Mouse (Mus musculus) kidney, embryonic 16.5 days (tissue): ENCODE measurements around the gene Ece1. TPM values are rescaled to one million over a fixed set of nuclear protein-coding genes. Genes with fewer than 3 reads are reported as not detected.
A peak's percentile ranks its signal among the peaks of the same experiment; 100 is the strongest.

Source experiments
- ATAC-seq: fragments of 200-750 bp; cut with Nextera tagmentation; 2 replicates; pipeline ENCODE4 v1.8.0; 2017; ENCODE audit warnings: moderate TSS enrichment; ENCODE audit not compliant: low FRiP score, low TSS enrichment
- H3K27ac ChIP-seq: fragments of 300-500 bp; sonication (generic); 2 replicates; pipeline ENCODE4 v1.5.1; 2014; ENCODE audit warnings: low read length
- H3K27me3 ChIP-seq: fragments of 300-500 bp; sonication (generic); 2 replicates; pipeline ENCODE4 v1.6.1; 2014; ENCODE audit warnings: low read length, control low read depth, mixed read lengths; ENCODE audit not compliant: insufficient read depth
- H3K36me3 ChIP-seq: fragments of 300-500 bp; sonication (generic); 2 replicates; pipeline ENCODE4 v1.6.1; 2014; ENCODE audit warnings: low read length, control low read depth, mixed read lengths; ENCODE audit not compliant: insufficient read depth
- H3K4me1 ChIP-seq: fragments of 300-500 bp; sonication (generic); 2 replicates; pipeline ENCODE4 v1.6.1; 2014; ENCODE audit warnings: low read length, control low read depth, mixed read lengths; ENCODE audit not compliant: insufficient read depth
- H3K4me2 ChIP-seq: fragments of 300-500 bp; sonication (generic); replicated peaks from 2 replicates; pipeline ENCODE4 v1.6.1; 2014; ENCODE audit warnings: low read depth, low read length
- H3K4me3 ChIP-seq: fragments of 300-500 bp; sonication (generic); 2 replicates; pipeline ENCODE4 v1.5.1; 2014; ENCODE audit warnings: mild to moderate bottlenecking, low read length
- H3K9ac ChIP-seq: fragments of 300-500 bp; sonication (generic); replicated peaks from 2 replicates; pipeline ENCODE4 v1.6.1; 2014; ENCODE audit warnings: low read length
- H3K9me3 ChIP-seq: fragments of 300-500 bp; sonication (generic); 2 replicates; pipeline ENCODE4 v1.6.1; 2016; ENCODE audit warnings: low read length, control low read depth
- WGBS: fragments of 180-500 bp; shearing (Covaris S2); extraction: QIAGEN DNeasy Blood & Tissue Kit; methylation state at CpG from one replicate; pipeline ENCODE4 v1.1.7; 2014; 5-methylcytosine and 5-hydroxymethylcytosine counted together
- polyA plus RNA-seq: library from polyadenylated mRNA; unstranded; fragments of >200 nt; fragmentation: Nextera tagmentation; extraction: Ambion mirVana; gene quantifications from 2 replicates; pipeline ENCODE4 v1.2.1, GENCODE M21; 2015

Gene Ece1
- polyA plus RNA-seq, 1 experiment from 2014 or later = 55.5 TPM

- H3K4me1 ChIP-seq = 0 out of 2 replicates have a peak, but pooled peaks cover 2% of the 10 kb centered on the region
These were observed 11.9 kb upstream of the Ece1 start for GRCm38 (mm10) chr4:137850161-137850560.

GRCm38 (mm10) chr4:137851484-137851883 lies 10.6 kb upstream of the Ece1 start:
- Histone ChIP-seq H3K4me1 (peaks cover 7% of the 10 kb centered on the region; the same call in 1 of the 2 replicates), H3K27me3 (no peaks in the 10 kb centered on the region), H3K36me3 (no peaks in the 10 kb centered on the region), H3K4me3 (no peak overlapping the region), H3K9me3 (no peaks in the 10 kb centered on the region), H3K4me2 (no peak overlapping the region), H3K27ac (no peak overlapping the region), H3K9ac (no peak overlapping the region)
- ATAC-seq = no peak
- WGBS = 47% methylated on average over 2 of the region's 2 CpGs

More at GRCm38 (mm10) chr4:137850161-137850560, 11.9 kb upstream of the Ece1 start:
- Histone ChIP-seq H3K27ac (no peak overlapping the region), H3K4me2 (no peak overlapping the region), H3K27me3 (no peaks in the 10 kb centered on the region), H3K9me3 (no peaks in the 10 kb centered on the region), H3K9ac (no peak overlapping the region), H3K36me3 (no peaks in the 10 kb centered on the region), H3K4me3 (no peak overlapping the region)
- ATAC-seq = no peak
- 90% methylated on average over 6 of the region's 6 CpGs for WGBS

- ATAC-seq = no peak
- Histone ChIP-seq H3K36me3 (no peaks in the 10 kb centered on the region), H3K9ac (no peak overlapping the region), H3K4me1 (peaks cover 7% of the 10 kb centered on the region; the same call in 1 of the 2 replicates), H3K27ac (no peak overlapping the region), H3K4me2 (no peak overlapping the region), H3K27me3 (no peaks in the 10 kb centered on the region), H3K9me3 (no peaks in the 10 kb centered on the region), H3K4me3 (no peak overlapping the region)
- 81% methylated on average over 6 of the region's 6 CpGs for WGBS
These were observed 8.2 kb upstream of the Ece1 start for GRCm38 (mm10) chr4:137853822-137854221.

GRCm38 (mm10) chr4:137855741-137856341 lies 6.2 kb upstream of the Ece1 start:
- H3K27me3 ChIP-seq = no peaks in the 10 kb centered on the region
- H3K9ac ChIP-seq = no peak overlapping the region
- 49% methylated on average over 9 of the region's 9 CpGs for WGBS
- no peak overlapping the region for H3K27ac ChIP-seq
- ATAC-seq = no peak
- H3K4me1 ChIP-seq = peaks cover 8% of the 10 kb centered on the region; the same call in 1 of the 2 replicates
- no peaks in the 10 kb centered on the region for H3K9me3 ChIP-seq
- no peak overlapping the region for H3K4me2 ChIP-seq
- no peaks in the 10 kb centered on the region for H3K36me3 ChIP-seq
- no peak overlapping the region for H3K4me3 ChIP-seq

- H3K4me3 ChIP-seq = no peak overlapping the region
- no peak for ATAC-seq
- WGBS = 30% methylated on average over 7 of the region's 7 CpGs
- no peaks in the 10 kb centered on the region for H3K36me3 ChIP-seq
- no peak overlapping the region for H3K27ac ChIP-seq
- no peaks in the 10 kb centered on the region for H3K27me3 ChIP-seq
- H3K4me1 ChIP-seq = peaks cover 15% of the 10 kb centered on the region; the same call in 1 of the 2 replicates
- H3K9me3 ChIP-seq = no peaks in the 10 kb centered on the region
- H3K4me2 ChIP-seq = no peak overlapping the region
- H3K9ac ChIP-seq = no peak overlapping the region
These were observed 4.9 kb upstream of the Ece1 start for GRCm38 (mm10) chr4:137857116-137857515.

- H3K4me1 ChIP-seq = peaks cover 22% of the 10 kb centered on the region
- H3K9ac ChIP-seq = no peak overlapping the region
- no peak overlapping the region for H3K4me3 ChIP-seq
- no peak overlapping the region for H3K27ac ChIP-seq
- no peak overlapping the region for H3K4me2 ChIP-seq
- H3K9me3 ChIP-seq = no peaks in the 10 kb centered on the region
- 62% methylated on average over 2 of the region's 2 CpGs for WGBS
- H3K36me3 ChIP-seq = no peaks in the 10 kb centered on the region
- no peaks in the 10 kb centered on the region for H3K27me3 ChIP-seq
- ATAC-seq = no peak
These were observed 3.7 kb upstream of the Ece1 start for GRCm38 (mm10) chr4:137858371-137858770.

GRCm38 (mm10) chr4:137861461-137862011 lies 501 bp upstream of the Ece1 start:
- ATAC-seq = peak; percentile 65
- Histone ChIP-seq H3K4me1 (peaks cover 41% of the 10 kb centered on the region), H3K27ac (peak overlapping the region; percentile 51), H3K4me2 (peak overlapping the region; percentile 80), H3K4me3 (peak overlapping the region; percentile 75), H3K36me3 (no peaks in the 10 kb centered on the region), H3K27me3 (no peaks in the 10 kb centered on the region), H3K9me3 (no peaks in the 10 kb centered on the region), H3K9ac (peak overlapping the region; percentile 62)
- 13% methylated on average over 17 of the region's 17 CpGs for WGBS

GRCm38 (mm10) chr4:137862516-137863240 lies 641 bp downstream of the Ece1 start:
- peak overlapping the region; percentile 80 for H3K4me2 ChIP-seq
- 11% methylated on average over 21 of the region's 21 CpGs for WGBS
- no peaks in the 10 kb centered on the region for H3K36me3 ChIP-seq
- H3K9me3 ChIP-seq = no peaks in the 10 kb centered on the region
- H3K4me1 ChIP-seq = peaks cover 53% of the 10 kb centered on the region
- H3K27me3 ChIP-seq = no peaks in the 10 kb centered on the region
- 0 out of 2 replicates have a peak, but pooled peaks have one; percentile 0 for ATAC-seq
- peak overlapping the region; percentile 75 for H3K4me3 ChIP-seq
- H3K27ac ChIP-seq = peak overlapping the region; percentile 42; the same call in 1 of the 2 replicates
- H3K9ac ChIP-seq = peak overlapping the region; percentile 88

GRCm38 (mm10) chr4:137864031-137864430 lies 2.0 kb downstream of the Ece1 start:
- Histone ChIP-seq H3K4me2 (no peak overlapping the region), H3K4me1 (peaks cover 59% of the 10 kb centered on the region), H3K4me3 (no peak overlapping the region), H3K27me3 (no peaks in the 10 kb centered on the region), H3K27ac (no peak overlapping the region), H3K9me3 (no peaks in the 10 kb centered on the region), H3K9ac (no peak overlapping the region), H3K36me3 (no peaks in the 10 kb centered on the region)
- ATAC-seq = no peak
- 92% methylated on average over 4 of the region's 4 CpGs for WGBS
